Mouse (Mus musculus) intestine, postnatal 0 days (tissue): ENCODE measurements around the gene Gsg1. TPM values are rescaled to one million over a fixed set of nuclear protein-coding genes. Genes with fewer than 3 reads are reported as not detected.

Experiments used
- ATAC-seq: fragments of 200-750 bp; cut with Nextera tagmentation; 2 replicates; pipeline ENCODE4 v1.8.0; 2017; ENCODE audit warnings: mild to moderate bottlenecking, moderate TSS enrichment, moderate library complexity
- H3K27ac ChIP-seq: fragments of 300-500 bp; sonication (generic); 2 replicates; pipeline ENCODE4 v1.5.1; 2014; ENCODE audit warnings: mild to moderate bottlenecking, low read depth, low read length, moderate library complexity
- H3K27me3 ChIP-seq: fragments of 300-500 bp; sonication (generic); replicated peaks from 2 replicates; pipeline ENCODE4 v1.6.1; 2014; ENCODE audit warnings: low read length, mixed read lengths; ENCODE audit not compliant: control insufficient read depth, insufficient read depth
- H3K36me3 ChIP-seq: fragments of 300-500 bp; sonication (generic); 2 replicates; pipeline ENCODE4 v1.6.1; 2014; ENCODE audit warnings: mild to moderate bottlenecking, moderate library complexity; ENCODE audit not compliant: control insufficient read depth, insufficient read depth
- H3K4me1 ChIP-seq: fragments of 300-500 bp; sonication (generic); replicated peaks from 2 replicates; pipeline ENCODE4 v1.6.1; 2014; ENCODE audit warnings: antibody characterized with exemption, low read length, mixed read lengths; ENCODE audit not compliant: control insufficient read depth, insufficient read depth
- H3K4me2 ChIP-seq: fragments of 300-500 bp; sonication (generic); replicated peaks from 2 replicates; pipeline ENCODE4 v1.6.1; 2014; ENCODE audit warnings: low read depth, mild to moderate bottlenecking, moderate library complexity
- H3K4me3 ChIP-seq: fragments of 300-500 bp; sonication (generic); 2 replicates; pipeline ENCODE4 v1.5.1; 2014; ENCODE audit warnings: low read depth, low read length
- H3K9ac ChIP-seq: fragments of 300-500 bp; sonication (generic); 2 replicates; pipeline ENCODE4 v1.6.1; 2014; ENCODE audit warnings: mild to moderate bottlenecking, low read depth, low read length
- H3K9me3 ChIP-seq: fragments of 300-500 bp; sonication (generic); 2 replicates; pipeline ENCODE4 v1.6.1; 2016; ENCODE audit warnings: mixed run types; ENCODE audit not compliant: control insufficient read depth
- CTCF ChIP-seq: sonication (generic); IDR thresholded peaks from 2 replicates; pipeline ENCODE4 v1.5.1; 2016; ENCODE audit warnings: low read depth, mild to moderate bottlenecking, control low read depth, antibody characterized with exemption, moderate library complexity
- WGBS: fragments of 180-500 bp; shearing (Covaris S2); extraction: QIAGEN DNeasy Blood & Tissue Kit; methylation state at CpG from one replicate; pipeline ENCODE4 v1.1.7; 2014; 5-methylcytosine and 5-hydroxymethylcytosine counted together
- polyA plus RNA-seq: library from polyadenylated mRNA; unstranded; fragments of >200 nt; fragmentation: Nextera tagmentation; extraction: Ambion mirVana; gene quantifications from 2 replicates; pipeline ENCODE4 v1.2.1, GENCODE M21; 2015

The Gsg1 gene
- polyA plus RNA-seq, 1 experiment from 2014 or later, result 0.73 TPM

DNA sequence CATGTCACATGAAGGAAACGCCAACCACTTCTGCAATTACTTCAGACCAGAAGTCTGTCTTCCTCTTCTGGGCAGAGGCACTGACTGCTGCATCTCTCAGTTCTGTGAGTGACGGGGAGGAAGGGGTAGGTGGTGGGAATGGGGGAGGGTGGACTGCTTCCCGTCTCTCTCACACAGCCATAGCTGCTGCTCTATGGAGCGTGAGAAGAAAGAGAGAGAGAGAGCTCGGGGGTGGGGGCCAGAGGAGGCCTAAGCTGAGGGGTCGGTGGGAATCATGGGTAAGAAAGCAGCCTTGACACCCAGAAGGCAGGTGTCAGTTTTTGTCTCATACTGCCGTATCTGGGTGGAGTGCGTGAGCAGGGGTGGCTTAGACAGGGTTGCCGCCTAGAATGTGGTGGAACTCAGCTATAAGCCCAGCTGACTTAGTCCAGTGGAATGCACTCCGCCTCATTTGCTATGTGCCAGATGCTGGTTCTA is 25.6 kb downstream of the Gsg1 start:
- WGBS, result 75% methylated on average over 10 of the region's 10 CpGs
- H3K27me3 ChIP-seq, result no peaks in the 10 kb centered on the region
- no peak for ATAC-seq
- H3K4me1 ChIP-seq, result no peaks in the 10 kb centered on the region
- no peak overlapping the region for H3K4me3 ChIP-seq
- no peak overlapping the region for H3K4me2 ChIP-seq
- TF ChIP-seq CTCF, result no peak
- no peaks in the 10 kb centered on the region for H3K9me3 ChIP-seq
- H3K9ac ChIP-seq, result no peak overlapping the region
- H3K27ac ChIP-seq, result no peak overlapping the region; the same call in 1 of the 2 replicates
- H3K36me3 ChIP-seq, result peaks cover 60% of the 10 kb centered on the region

DNA sequence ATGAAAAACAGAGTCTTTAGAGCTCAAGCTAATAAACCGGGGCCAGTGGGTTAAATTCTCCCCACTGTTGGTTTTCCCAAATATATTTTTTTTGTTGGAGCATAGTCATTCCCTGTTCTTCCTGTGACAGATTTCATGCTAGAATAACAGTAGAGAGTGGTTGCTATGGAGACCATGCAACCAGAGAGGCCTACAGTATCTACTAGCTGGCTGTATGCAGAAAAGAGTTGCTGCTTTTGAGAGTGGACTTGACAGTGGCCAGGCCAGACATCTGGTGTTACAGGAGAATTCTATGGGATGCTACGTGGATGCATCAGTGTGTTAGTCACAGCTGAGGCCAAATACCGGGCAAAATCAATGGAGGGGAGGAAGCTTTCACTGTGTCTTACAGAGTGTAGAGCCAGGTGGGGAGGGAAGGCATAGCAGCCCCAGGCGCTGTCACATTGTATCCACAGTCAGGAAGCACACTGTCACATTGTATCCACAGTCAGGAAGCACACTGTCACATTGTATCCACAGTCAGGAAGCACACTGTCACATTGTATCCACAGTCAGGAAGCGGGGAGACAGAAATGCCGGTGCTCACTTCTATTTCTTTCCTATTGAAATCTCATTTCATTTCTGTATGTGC is 30.2 kb downstream of the Gsg1 start:
- Histone ChIP-seq H3K9me3 (no peaks in the 10 kb centered on the region), H3K9ac (no peak overlapping the region), H3K36me3 (peaks cover 54% of the 10 kb centered on the region), H3K27me3 (no peaks in the 10 kb centered on the region), H3K4me1 (no peaks in the 10 kb centered on the region), H3K27ac (no peak overlapping the region), H3K4me3 (no peak overlapping the region), H3K4me2 (no peak overlapping the region)
- no peak for ATAC-seq
- no peak for TF ChIP-seq CTCF
- WGBS, result 77% methylated on average over 6 of the region's 6 CpGs

DNA sequence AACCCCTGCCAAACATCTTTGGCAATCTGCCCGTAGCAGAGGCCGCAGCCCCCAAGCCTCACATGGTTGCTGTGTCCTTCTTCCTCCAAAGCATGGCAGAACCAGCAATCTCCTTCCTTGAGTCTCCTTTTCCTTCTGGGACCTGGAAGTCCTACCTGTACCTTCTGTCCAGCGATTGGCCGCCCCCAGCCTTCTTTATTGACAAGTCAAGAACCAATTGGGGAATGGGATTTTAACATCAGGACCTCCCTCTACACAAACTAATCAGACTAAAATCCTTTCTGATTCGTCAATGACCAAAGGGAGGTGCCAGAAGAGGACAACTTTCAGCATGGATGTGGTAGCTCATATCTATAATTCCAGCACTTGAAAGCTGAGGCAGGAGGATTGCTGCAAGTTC is 34.2 kb downstream of the Gsg1 start:
- no peak for ATAC-seq
- 87% methylated on average over 5 of the region's 5 CpGs for WGBS
- Histone ChIP-seq H3K27ac (no peak overlapping the region), H3K9me3 (no peaks in the 10 kb centered on the region), H3K27me3 (no peaks in the 10 kb centered on the region), H3K4me1 (no peaks in the 10 kb centered on the region), H3K4me2 (no peak overlapping the region), H3K4me3 (no peak overlapping the region), H3K9ac (no peak overlapping the region), H3K36me3 (peaks cover 50% of the 10 kb centered on the region)
- no peak for TF ChIP-seq CTCF

DNA sequence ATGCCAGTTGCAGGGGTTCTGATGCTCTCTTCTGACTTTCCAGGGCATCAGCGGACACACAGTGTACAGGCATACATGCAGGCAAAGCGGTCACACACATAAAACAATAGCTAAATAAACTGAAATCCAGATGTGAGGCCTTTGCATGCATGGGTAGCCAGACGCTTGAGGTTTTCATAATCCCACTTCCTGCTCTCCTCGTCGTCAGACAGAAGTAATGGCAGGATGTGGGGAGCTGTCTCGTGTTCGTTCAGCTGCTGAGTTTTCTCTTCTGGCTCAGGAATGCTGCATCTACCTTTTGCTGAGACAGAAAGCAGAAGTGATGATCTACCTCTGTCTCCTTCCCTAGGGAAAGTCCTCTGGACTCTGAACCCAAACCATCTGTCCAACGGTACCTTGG is 35.8 kb downstream of the Gsg1 start:
- no peaks in the 10 kb centered on the region for H3K4me1 ChIP-seq
- no peak for TF ChIP-seq CTCF
- no peak overlapping the region for H3K27ac ChIP-seq
- H3K36me3 ChIP-seq, result peaks cover 60% of the 10 kb centered on the region; the same call in 1 of the 2 replicates
- no peak for ATAC-seq
- H3K27me3 ChIP-seq, result no peaks in the 10 kb centered on the region
- no peak overlapping the region for H3K4me2 ChIP-seq
- H3K9me3 ChIP-seq, result no peaks in the 10 kb centered on the region
- H3K4me3 ChIP-seq, result no peak overlapping the region
- 57% methylated on average over 8 of the region's 8 CpGs for WGBS
- no peak overlapping the region for H3K9ac ChIP-seq

DNA sequence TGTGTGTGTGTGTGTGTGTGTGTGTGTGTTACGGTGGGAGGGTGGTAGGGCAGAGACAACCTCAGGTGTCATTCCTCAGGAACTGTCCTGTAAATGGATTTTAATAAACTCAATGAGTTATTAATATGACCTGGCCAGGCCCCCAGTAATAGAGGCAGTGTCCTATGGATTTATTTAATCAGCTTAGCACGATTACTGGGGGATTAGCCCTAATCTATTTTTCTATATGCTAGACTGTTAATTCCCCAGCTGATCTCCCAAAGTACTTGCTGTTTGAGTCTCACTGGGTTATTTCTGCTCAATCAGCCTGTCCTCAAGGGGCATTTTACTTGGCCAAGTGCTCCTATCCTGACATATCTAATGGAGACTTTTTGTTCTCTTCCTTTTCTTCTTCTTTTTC is 41.5 kb downstream of the Gsg1 start:
- no peak for TF ChIP-seq CTCF
- Histone ChIP-seq H3K4me2 (no peak overlapping the region), H3K4me3 (no peak overlapping the region), H3K9me3 (no peaks in the 10 kb centered on the region), H3K27ac (no peak overlapping the region), H3K4me1 (no peaks in the 10 kb centered on the region), H3K36me3 (peaks cover 45% of the 10 kb centered on the region; the same call in 1 of the 2 replicates), H3K9ac (no peak overlapping the region), H3K27me3 (no peaks in the 10 kb centered on the region)
- ATAC-seq, result no peak
- WGBS, result 64% methylated on average over 1 of the region's 2 CpGs

DNA sequence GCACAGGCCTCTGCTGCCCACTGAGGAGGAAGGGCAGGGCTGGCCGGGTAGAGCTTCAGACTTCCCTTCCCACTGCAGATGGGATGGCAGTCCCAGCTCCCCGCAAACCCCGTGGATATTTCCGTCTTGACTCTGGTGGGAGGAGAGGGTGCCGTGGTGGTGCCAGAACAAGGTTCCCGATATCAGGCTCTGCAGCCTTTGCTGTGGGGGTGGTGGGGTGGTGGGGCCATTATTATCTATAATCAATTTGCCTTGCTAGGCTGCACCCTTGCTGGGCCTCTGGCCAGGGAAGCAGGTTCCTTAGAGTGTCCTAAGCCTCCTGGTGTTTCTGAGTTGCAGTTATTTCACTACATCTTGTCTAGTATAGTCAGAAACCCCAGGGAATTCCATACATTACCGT is 43.0 kb downstream of the Gsg1 start:
- no peak for TF ChIP-seq CTCF
- Histone ChIP-seq H3K9ac (no peak overlapping the region), H3K4me2 (no peak overlapping the region), H3K36me3 (peaks cover 31% of the 10 kb centered on the region; the same call in 1 of the 2 replicates), H3K9me3 (no peaks in the 10 kb centered on the region), H3K27ac (no peak overlapping the region), H3K4me3 (no peak overlapping the region), H3K4me1 (no peaks in the 10 kb centered on the region), H3K27me3 (no peaks in the 10 kb centered on the region)
- ATAC-seq, result no peak
- 77% methylated on average over 7 of the region's 7 CpGs for WGBS

DNA sequence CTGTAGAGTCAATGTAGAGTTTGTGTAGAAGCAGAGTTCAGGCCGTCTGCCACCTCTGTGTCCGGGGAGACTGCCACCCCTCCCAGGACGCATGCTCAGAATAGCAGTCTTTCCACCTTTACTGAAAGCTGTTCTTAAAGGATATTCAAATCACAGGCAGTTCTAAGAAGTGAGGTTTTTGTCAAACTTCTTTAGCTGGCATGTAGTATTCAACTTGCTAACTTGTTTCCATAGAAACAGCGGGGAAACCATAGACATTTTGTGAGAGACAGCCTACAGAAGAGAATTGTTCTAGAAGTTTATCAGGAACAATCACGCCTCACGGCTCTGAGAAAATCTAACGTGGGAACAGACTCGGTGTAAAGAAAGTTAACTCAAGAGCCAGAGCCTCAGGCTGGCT is 47.2 kb downstream of the Gsg1 start:
- no peak overlapping the region for H3K9ac ChIP-seq
- H3K4me2 ChIP-seq, result no peak overlapping the region
- H3K27me3 ChIP-seq, result no peaks in the 10 kb centered on the region
- WGBS, result 85% methylated on average over 8 of the region's 8 CpGs
- H3K4me3 ChIP-seq, result no peak overlapping the region
- ATAC-seq, result no peak
- H3K4me1 ChIP-seq, result no peaks in the 10 kb centered on the region
- H3K27ac ChIP-seq, result no peak overlapping the region
- H3K9me3 ChIP-seq, result no peaks in the 10 kb centered on the region
- TF ChIP-seq CTCF, result no peak
- H3K36me3 ChIP-seq, result 0 out of 2 replicates have a peak, but pooled peaks cover 9% of the 10 kb centered on the region
